Mouse (Mus musculus) activated CD4-positive, CD25-positive, alpha-beta regulatory T cell (primary cell): Measurements from ENCODE around the gene Tbc1d20. TPM values are rescaled to one million over a fixed set of nuclear protein-coding genes. Genes with fewer than 3 reads are reported as not detected.

Source experiments
- polyA plus RNA-seq, 2 experiments: library from polyadenylated mRNA; unstranded; fragments of 100-300 nt; shearing (Covaris generic); gene quantifications; one replicate each; pipeline ENCODE4 v1.2.1; 2017

The Tbc1d20 gene
- 10 to 100 TPM; 43.8 to 62.6 TPM for polyA plus RNA-seq

GRCm38 (mm10) chr2:152293727-152294475 is at the start of gene Tbc1d20:
Gene Tbc1d20 (plus strand): TSS chr2:152293828.

GRCm38 (mm10) chr2:152332101-152332825 is 38.6 kb downstream of the Tbc1d20 start, which contains the start of gene Rbck1:
Gene Rbck1 (minus strand): TSS chr2:152332653.

GRCm38 (mm10) chr2:152343329-152344213 is 49.9 kb downstream of the Tbc1d20 start, which contains the start of gene Trib3:
Gene Trib3 (minus strand): TSS chr2:152344032.

Other genes with a start within 250 kb of the Tbc1d20 start
- gene Scrt2, start 212.3 kb upstream of the Tbc1d20 start, polyA plus RNA-seq, result not detected
- 1 to 10 TPM; 1.0 to 4.3 TPM for gene Srxn1, start 188.3 kb upstream of the Tbc1d20 start, polyA plus RNA-seq
- under 1 TPM in 1 of 2 experiments, not detected in 1; 0.17 TPM for gene Tcf15, start 150.3 kb upstream of the Tbc1d20 start, polyA plus RNA-seq
- gene Csnk2a1, start 67.0 kb upstream of the Tbc1d20 start, polyA plus RNA-seq, result 10 to 100 TPM; 41.7 to 54.9 TPM
- gene Rbck1, start 38.8 kb downstream of the Tbc1d20 start, polyA plus RNA-seq, result 100 to 1,000 TPM; 263 to 272 TPM
- 1 to 10 TPM; 7.0 TPM for gene Trib3, start 50.2 kb downstream of the Tbc1d20 start, polyA plus RNA-seq
- not detected for gene Nrsn2, start 82.8 kb downstream of the Tbc1d20 start, polyA plus RNA-seq
- 1 to 10 TPM in 1 of 2 experiments, under 1 TPM in 1; 0.32 to 1.6 TPM for gene Sox12, start 104.2 kb downstream of the Tbc1d20 start, polyA plus RNA-seq
- 1 to 10 TPM; 2.8 TPM for gene Zcchc3, start 121.2 kb downstream of the Tbc1d20 start, polyA plus RNA-seq
- under 1 TPM in 1 of 2 experiments, not detected in 1; 0.21 TPM for gene 6820408C15Rik, start 121.8 kb downstream of the Tbc1d20 start, polyA plus RNA-seq
- not detected for gene Defb23, start 170.8 kb downstream of the Tbc1d20 start, polyA plus RNA-seq
- gene Defb20, start 183.2 kb downstream of the Tbc1d20 start, polyA plus RNA-seq, result not detected
- gene Defb22, start 196.3 kb downstream of the Tbc1d20 start, polyA plus RNA-seq, result not detected
- not detected for gene Defb26, start 217.9 kb downstream of the Tbc1d20 start, polyA plus RNA-seq
- gene Defb28, start 224.4 kb downstream of the Tbc1d20 start, polyA plus RNA-seq, result not detected
- not detected for gene Defb29, start 246.3 kb downstream of the Tbc1d20 start, polyA plus RNA-seq